Mouse (Mus musculus) adrenal gland, postnatal 4 days (tissue): ENCODE results near the gene Dennd4a. TPM values are rescaled to one million over a fixed set of nuclear protein-coding genes. Genes with fewer than 3 reads are reported as not detected.

Experiments used
- DNase-seq, 2 experiments: peaks; one replicate each; pipeline ENCODE4 v3.0.0; 2021 to 2022; ENCODE audit warnings: low spot score in 2 of 2, mixed read lengths in 2 of 2
- long read RNA-seq, 2 experiments: library from polyadenylated mRNA; stranded (forward); transcript quantifications; one replicate each; pipeline ENCODE4 v2.0.0; 2021
- total RNA-seq, 2 experiments: library from RNA; stranded (reverse); gene quantifications; 2 replicates each; pipeline ENCODE4 v1.2.3; 2021

The Dennd4a gene
- 10 to 100 TPM; 19.5 to 21.8 TPM for total RNA-seq
- long read RNA-seq, experiment 1, partial matches to known transcripts, result 1 of 4 reads
- long read RNA-seq, experiment 1, other reads (novel, unspliced or antisense), result 3 of 4 reads
- long read RNA-seq, experiment 2, partial matches to known transcripts, result 3 of 5 reads
- long read RNA-seq, experiment 2, other reads (novel, unspliced or antisense), result 2 of 5 reads

- peak; percentile 91 to 98 for DNase-seq
Measured at GRCm38 (mm10) chr9:64810822-64811537, at the start of gene Dennd4a. Dennd4a (plus strand) TSS chr9:64811340.

- DNase-seq, result no peak
Measured at GRCm38 (mm10) chr9:64764824-64765223, 46.3 kb upstream of the Dennd4a start.

- DNase-seq, result no peak
Measured at GRCm38 (mm10) chr9:64766136-64766535, 45.0 kb upstream of the Dennd4a start.

GRCm38 (mm10) chr9:64767796-64768195 is 43.3 kb upstream of the Dennd4a start:
- no peak for DNase-seq

- DNase-seq, result no peak
Measured at GRCm38 (mm10) chr9:64769066-64769695, 42.0 kb upstream of the Dennd4a start.

GRCm38 (mm10) chr9:64769911-64770310 is 41.2 kb upstream of the Dennd4a start:
- DNase-seq, result no peak

- no peak for DNase-seq
Measured at GRCm38 (mm10) chr9:64770411-64770849, 40.7 kb upstream of the Dennd4a start.

- DNase-seq, result peak; percentile 11 to 56
Measured at GRCm38 (mm10) chr9:64771236-64771635, 39.9 kb upstream of the Dennd4a start.

GRCm38 (mm10) chr9:64773254-64773653 is 37.9 kb upstream of the Dennd4a start:
- no peak for DNase-seq

GRCm38 (mm10) chr9:64773936-64774335 is 37.2 kb upstream of the Dennd4a start:
- DNase-seq, result no peak

- peak in 1 of 2 experiments; percentile 21 for DNase-seq
Measured at GRCm38 (mm10) chr9:64774411-64774811, 36.7 kb upstream of the Dennd4a start.

- DNase-seq, result no peak
Measured at GRCm38 (mm10) chr9:64774883-64775282, 36.3 kb upstream of the Dennd4a start.

- DNase-seq, result no peak
Measured at GRCm38 (mm10) chr9:64775491-64775890, 35.6 kb upstream of the Dennd4a start.

GRCm38 (mm10) chr9:64777441-64777987 is 33.6 kb upstream of the Dennd4a start:
- no peak for DNase-seq

- no peak for DNase-seq
Measured at GRCm38 (mm10) chr9:64778151-64778550, 33.0 kb upstream of the Dennd4a start.

GRCm38 (mm10) chr9:64779628-64780027 is 31.5 kb upstream of the Dennd4a start:
- DNase-seq, result no peak

- DNase-seq, result no peak
Measured at GRCm38 (mm10) chr9:64783511-64783910, 27.6 kb upstream of the Dennd4a start.

GRCm38 (mm10) chr9:64784841-64785240 is 26.3 kb upstream of the Dennd4a start:
- DNase-seq, result peak; percentile 35 to 50

- no peak for DNase-seq
Measured at GRCm38 (mm10) chr9:64786216-64786905, 24.8 kb upstream of the Dennd4a start.

- no peak for DNase-seq
Measured at GRCm38 (mm10) chr9:64788070-64788469, 23.1 kb upstream of the Dennd4a start.

- DNase-seq, result no peak
Measured at GRCm38 (mm10) chr9:64789341-64789761, 21.8 kb upstream of the Dennd4a start.
